Mouse (Mus musculus) cerebellum, postnatal 10 days (tissue): ENCODE data around the gene Vstm5.

Experiments used
- DNase-seq, 2 experiments: peaks; one replicate each; pipeline ENCODE4 v3.0.0; 2021; ENCODE audit warnings: mixed read lengths in 2 of 2

Vstm5 gene

DNA sequence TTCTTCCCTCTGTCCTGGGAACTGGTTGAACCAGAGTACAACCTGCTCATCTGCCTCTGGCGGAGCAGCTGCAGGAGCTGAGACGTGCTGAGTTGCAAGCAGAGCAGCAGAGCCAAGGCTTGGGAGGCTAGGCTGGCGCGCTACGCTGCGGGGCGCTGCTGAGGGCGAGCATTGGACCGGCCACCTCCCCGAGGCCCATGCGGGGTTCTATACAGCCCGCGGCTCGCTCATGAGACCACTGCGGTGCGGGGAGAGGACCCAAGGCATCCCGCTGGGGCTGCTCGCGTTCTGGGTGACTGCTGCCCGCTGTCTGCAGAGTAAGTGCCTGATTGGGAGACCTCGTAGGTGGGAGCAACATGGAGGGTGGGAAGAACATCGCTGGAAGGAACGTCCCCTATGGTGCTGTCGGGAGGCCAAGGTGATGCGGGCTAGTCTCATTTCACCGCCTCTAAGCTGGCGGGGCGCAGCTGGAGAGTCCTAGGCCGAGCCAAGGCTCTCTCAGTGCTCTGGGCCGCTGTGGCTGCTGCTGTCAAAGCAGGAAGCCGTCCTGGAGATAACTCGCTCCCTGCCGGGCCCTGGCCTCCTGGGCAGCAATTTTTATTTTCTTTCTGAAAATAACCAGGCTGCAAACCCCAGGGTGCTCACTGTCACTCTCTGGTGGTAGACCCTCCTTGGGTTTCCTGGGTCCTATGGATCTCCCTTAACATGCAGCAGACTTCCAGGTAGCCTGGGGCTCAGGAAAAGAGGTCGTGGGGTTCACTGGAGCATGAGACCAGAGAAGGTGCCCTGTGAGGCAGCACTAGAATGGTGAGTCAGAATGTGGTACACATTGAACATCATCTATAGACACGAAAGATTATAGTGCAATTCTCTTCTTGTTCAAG lies at the start of gene Vstm5:
Vstm5 (plus strand) TSS at position 4 of the 884 bp plus-strand sequence.
- DNase-seq: peak; percentile 30 to 37

DNA sequence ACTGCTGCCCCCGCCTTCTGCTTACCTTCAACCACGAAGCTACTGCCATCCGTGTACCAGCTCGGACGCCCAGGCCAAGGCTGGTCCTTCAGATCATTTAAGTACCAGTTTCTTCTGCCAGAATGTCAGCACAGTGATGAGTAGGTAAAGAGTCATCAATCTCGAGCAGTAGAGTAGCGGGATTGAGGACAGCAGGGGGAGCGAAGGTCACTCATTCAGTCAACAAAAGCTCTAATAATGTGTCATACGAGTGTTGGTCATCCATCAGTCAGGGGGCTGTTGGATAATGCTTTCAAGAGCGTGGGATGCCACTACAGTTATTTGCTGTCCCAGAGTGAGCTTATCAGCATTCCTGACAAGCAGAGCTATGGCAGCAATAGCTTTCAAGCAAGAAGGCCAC lies 44.0 kb upstream of the Vstm5 start:
- peak; percentile 7 to 13 for DNase-seq

DNA sequence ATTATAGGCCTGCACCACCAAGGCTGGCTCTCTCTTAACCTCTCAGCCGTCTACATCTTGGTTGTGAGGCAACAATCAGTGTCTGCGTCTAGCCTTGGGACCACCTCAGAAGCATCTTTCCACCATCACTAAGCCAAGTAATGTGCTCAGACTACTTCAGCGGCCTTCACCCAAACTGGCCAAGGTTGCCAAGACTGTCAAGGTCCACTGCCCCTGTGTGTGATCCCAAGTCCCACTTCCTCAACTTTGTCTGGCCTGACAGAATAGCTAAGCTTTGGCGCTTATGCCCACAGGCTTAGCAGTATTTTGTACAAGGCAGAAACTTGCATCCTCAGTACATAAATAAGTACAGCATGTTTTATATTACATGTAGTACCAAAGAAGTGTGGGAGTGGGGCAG lies 32.2 kb upstream of the Vstm5 start:
- no peak for DNase-seq

DNA sequence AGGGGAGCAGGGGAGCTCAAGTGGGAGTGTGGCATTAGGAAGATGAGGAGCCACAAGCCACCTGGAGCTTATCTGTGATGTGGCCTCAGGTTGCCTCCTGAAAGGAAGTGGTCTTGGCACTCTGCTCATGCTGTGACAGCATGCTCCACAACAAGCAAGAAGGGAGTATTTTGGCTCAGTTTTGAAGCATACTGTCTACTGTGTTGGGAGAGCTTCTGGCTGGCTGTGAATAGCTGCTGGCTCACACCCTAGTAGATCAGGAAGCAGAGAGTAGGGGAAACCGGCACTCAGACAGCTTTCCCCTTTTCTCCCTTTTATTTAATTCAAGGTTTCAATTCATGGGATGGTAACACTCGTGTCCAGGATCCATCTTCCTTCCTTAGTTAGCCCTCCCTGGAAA lies 29.5 kb upstream of the Vstm5 start:
- DNase-seq: peak in 1 of 2 experiments; percentile 9

DNA sequence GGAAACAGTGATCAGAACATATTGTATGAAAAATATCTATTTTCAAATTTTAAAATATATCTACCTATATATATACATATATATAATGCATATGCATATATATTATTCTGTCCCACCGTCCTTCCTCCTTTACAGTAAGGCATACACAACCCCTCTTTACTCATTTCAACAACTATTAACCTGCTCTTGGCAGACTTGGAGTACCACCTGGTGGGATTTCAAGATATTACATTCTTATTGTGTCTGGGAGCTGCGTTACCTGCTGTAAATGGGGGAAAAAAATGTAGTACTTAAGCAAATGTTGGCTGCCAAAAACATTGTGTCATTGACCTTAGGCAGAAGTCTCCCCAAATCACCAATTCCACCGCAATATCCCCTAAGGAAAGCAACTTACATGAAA lies 27.0 kb upstream of the Vstm5 start:
- DNase-seq: peak; percentile 60 to 78

DNA sequence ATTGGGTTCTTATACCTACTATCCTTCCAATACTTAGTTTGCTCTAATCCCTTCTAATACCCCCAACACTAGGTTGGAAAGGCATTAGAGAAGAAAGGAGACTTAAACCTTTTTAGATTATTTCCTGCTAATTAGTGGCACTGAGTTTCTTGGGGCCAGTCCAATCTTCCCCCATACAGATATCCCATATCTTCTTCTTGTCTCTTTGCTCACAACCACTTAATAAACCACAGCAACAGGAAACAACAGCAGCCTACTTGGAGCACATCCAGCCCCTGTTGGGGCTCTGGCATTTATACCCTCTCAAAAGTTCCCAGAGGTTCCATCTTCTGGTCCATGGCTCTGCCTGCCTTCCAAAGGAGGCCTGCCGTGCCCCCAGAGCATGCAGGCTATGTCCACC lies 25.1 kb upstream of the Vstm5 start:
- DNase-seq: no peak

DNA sequence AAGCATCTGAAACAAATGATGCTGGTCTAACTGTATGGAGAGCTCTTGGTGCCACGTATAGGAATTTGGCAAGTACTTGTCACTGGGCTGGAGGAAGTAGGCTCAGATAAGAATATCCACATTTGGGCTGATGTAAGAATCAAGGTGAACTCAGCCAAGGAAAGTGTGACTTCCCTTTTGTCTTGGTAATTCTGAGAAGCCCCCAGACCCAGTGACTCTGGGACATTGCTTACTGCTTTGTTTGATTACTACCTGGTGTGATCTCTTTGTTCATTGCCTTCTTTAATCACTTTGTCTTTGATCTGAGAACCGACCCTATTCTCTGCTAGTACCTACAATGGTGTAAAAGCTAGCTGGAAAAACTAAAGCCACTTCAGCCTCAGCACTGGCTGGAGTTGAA lies 13.9 kb upstream of the Vstm5 start:
- DNase-seq: no peak

DNA sequence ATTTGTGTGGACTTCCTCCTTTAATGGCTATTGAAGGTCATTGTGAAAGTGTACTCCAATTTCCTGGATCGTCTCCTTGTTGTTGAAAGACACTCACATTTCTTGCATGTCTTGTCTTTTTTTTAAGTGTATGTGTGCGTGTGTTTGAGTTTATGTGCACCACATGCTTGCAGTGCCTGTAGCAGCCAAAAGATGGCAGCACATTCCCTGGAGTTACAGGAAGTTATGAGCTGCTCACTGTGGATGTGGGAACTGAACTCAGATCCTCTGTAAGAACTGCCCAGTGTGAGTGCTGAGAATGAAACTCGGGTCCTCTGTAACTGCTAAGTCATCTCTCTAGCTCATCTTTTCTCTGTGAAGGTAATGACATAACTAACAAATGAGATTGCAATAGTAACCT lies 6.4 kb upstream of the Vstm5 start:
- DNase-seq: no peak

DNA sequence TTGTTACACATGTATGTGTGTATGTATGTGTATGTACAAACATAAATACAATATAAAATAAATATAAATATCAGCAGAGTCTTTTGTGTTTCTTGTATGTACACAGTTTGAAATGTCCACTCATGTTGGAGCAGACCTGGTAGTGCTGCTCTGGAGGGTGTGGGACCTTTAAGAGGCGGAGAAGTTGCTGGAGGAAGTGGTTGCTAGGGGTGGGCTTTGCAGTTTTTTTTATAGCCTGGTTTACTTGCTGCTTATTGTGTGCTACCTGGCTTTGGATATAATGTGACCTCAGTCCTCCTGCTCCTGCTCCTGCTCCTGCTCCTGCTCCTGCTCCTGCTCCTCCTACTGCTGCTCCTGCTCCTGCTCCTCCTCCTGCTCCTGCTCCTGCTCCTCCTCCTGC lies 5.2 kb upstream of the Vstm5 start:
- no peak for DNase-seq

DNA sequence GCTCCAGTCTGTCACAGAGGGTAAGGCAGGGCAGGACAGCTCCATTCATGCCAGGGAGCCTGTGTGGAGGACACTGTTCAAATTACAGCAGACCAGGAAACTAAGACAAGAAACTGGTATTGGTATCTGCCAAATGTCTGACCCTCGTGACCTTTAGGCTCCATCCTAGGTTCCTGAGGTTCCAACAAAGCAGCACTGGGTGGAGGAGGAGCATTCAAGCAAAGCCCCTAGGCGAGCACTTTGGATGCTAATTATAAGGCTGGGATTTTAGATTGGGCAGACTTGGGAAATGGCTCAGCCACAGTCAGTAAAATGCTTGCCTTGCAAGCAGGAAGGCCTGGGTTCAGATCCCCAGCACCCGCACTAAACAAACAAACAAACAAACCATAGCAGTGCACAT lies 2.9 kb upstream of the Vstm5 start:
- no peak for DNase-seq

DNA sequence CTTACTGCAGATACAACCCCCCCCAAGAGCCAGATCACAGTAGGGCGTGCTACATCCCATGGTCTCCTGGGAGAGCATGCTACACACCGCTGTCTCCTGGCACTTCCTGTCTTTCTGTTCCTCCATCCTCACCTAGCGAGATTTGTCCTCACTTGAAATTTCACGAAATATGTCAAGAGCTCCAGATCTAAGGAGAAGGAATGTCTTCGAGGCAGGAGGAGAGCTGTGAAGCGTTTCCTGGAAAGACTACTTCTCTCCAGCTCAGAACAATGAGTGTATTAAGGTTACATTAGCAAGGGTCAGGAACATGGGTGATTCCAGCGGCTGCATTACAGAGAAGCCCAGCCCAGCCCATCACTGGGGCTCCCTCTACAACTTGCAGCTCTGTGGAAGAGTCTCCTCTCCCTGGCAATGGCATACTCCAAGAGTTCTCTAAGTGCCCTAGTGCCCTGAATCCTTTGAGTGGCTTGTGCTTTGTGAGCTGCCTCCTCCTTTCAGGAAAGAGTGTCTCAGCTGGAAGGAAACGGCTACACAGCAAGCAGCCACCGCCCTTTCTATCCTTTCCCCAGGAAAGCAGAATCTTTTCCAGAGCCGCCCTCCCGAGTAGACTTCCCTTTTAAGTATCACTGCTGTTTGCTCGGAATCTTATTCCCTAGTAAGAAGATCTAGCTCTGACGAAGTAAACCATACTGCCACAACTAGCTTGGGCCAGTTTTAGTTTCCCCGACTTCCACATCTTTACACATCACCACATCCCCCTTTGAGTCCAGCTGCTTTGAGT lies 1.1 kb upstream of the Vstm5 start:
- DNase-seq: no peak

DNA sequence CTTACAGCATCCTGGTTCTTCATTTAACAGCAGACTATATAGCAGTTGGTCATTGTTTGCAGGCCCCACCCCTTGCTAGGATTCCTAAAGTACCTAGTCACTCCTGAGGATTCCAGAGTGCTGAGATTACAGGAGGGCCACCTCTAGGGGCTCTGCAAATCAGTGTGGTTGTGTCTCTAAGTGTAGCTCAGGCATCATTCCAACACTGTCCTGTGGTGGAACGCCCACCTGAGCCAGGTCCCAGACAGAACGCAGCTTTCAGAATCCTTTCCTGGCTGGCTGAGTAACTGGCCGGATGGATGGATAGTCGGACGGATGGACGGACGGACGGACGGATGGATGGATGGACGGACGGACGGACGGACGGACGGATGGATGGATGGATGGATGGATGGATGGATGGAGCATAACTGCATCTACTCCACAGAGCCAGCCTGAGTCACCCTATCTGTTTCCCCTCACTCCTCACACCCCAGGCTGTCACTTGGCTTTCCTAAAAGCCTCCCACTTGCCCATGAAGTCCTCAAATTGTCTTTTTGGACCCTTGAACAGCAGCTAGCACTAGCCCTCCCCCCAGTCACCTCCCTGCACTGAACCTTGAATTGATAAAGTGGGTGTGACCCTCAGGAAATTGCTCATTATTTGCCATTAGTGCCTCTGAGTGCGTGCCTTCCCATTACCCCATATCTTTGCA lies 401 bp upstream of the Vstm5 start:
- DNase-seq: no peak

DNA sequence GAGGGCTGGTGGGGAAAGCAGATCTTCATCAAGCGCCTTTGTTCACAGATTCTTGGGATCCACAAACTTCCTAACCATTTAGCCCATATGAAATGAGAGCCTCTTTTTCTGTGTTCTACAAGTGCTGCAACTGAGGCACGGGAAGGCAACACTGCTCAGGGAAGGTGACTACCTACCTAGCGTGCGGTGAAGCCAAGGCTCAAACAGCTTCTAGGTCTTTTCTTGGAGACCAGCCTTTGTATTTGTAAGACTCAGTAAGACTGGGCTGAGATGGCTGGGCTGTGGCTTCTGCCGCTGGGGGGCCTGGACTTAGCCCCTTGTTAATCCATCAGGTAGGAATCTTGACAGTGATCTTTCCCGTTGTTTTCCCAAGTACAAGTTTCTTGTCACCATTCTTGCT lies 1.2 kb downstream of the Vstm5 start:
- no peak for DNase-seq

DNA sequence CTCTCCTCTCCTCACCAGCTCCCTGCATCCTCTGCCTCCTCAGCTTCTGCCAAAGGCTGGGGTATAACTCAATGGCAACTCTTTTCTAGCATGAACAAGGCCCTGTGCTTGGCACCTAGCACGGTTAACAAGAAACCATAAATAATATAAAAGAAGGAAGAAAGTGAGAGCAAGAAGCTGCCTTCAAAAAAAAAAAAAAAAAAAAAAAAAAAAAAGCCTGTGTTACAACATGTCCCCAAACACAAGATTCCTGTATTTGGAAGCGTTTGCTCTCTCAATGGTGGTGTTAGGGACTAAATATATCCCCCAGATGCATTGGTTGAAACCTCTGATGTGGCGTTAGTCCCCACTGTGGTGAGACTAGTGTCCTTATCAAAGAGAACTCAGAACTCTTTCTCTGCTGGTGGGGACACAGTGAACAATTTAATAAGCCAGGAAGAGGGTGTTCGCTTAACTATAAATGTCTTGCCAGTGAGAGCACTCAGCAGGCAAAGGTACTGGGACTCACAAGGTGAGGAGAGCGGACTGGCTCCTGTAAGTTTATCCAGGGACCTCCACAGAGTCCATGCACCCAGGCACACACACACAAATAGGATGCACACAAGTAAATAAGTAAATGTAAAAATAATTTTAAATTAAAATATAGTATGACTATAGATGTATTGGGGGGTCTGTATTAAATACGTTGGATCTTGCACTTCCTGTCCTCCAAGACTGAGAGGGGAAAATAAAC lies 2.2 kb downstream of the Vstm5 start:
- no peak for DNase-seq

DNA sequence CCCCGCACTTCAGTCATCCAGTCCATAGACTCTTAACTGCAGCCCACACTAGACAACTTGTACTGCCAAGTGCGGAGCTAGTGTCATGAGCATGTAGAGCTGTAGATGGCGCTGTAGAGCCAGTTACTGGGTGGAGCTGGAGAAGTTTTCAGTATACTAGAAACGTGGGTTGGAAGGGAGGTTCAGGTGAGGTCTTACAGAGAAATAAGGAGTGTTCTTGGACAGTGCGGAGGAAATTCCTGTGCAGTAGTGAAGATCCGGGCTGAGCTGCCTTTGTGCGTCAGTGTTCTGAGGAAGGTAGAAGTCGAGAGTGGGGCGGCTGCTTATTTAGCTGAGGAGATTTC lies 2.7 kb downstream of the Vstm5 start:
- peak; percentile 53 to 67 for DNase-seq

DNA sequence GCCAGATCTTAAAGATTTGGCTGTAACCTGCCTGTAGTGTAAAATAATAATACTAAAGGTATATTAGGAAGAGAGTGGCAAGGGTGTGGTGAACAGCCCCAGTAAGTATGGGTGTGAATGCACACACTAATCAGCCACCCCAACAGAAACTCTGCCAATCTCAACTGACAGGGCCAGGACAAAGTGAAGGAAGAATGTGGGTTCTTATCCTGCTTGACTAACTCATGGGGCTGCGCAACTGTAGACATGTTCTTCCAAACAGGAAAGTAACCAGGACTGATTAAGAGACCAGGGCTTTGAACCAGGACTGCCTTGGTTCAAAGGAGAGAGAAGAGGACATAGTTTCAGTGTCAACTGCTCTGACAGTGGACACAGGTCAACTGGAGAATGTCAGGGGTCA lies 3.3 kb downstream of the Vstm5 start:
- no peak for DNase-seq

DNA sequence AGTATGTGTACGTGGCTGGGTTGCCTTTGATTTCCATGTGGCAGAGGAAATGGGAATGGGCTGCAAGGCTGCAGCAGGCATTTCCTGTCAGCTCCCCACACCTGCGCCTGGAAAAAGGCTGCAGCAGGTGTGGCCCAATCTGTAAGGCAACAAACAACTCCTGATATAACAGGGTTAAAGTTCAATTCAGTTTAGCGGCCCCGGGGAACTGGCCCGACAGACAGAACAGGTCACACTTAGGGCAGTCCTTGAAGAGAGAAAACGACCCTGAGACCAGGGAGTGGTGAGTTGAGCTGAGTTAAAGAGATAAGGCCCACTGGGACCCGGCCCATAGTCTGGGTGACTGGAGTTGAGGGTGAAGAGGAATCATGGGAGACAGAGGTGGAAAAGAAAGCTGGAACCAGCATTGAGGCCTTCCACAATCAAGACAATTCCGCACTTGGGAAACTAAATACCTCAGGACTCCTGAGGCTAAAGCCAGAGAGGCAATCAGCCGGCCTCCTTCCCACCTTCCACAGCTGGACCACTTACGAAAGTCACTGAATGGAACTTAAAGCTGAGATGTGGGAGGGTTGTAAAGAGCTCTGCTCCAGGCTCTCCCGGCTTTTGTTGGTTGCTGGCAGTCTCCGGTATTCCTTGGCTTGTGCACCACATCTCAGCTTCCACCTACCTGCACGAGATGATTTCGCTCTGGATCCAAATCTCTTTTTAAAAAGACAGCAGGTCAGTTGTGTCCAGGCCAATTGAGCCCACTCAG lies 6.7 kb downstream of the Vstm5 start:
- no peak for DNase-seq

DNA sequence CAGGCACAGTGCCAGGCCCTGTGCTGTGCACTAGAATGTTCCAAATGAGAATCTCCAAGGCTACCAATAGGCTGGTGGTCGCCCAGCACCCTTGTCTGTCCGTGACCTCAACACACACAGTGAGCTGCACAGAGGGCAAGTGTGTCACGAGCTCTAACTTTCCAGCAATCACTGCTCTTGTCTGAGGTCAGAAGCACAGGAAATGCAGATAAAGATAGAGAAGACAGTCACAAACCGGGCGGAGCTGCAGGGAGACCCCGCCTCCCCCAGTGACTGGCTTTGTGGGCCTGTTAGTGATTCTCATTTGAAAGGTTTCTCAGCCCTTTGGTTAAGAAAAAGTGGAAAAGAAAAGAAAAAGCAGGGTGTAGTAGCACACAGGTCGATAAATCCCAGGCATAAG lies 11.5 kb downstream of the Vstm5 start:
- DNase-seq: peak; percentile 18 to 19

DNA sequence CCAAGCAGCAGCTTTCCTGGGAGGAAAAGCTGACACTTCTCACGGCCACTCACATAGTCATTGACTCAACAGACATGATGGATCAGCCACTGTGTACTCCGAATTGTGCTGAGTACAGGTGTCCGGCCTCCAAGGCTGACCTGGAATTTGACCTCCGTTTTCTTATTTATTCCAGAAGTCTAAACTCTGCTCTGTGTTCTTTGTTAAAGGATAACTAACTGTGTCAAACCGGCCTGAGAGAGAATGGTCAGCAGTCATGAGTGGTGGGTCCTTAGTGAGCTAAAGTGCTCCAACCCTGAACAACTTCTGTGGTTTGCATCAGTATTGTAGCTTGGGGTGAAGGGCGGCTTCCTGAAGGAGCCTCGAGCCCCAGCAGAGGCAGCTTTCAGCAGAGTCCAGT lies 13.4 kb downstream of the Vstm5 start:
- DNase-seq: no peak

DNA sequence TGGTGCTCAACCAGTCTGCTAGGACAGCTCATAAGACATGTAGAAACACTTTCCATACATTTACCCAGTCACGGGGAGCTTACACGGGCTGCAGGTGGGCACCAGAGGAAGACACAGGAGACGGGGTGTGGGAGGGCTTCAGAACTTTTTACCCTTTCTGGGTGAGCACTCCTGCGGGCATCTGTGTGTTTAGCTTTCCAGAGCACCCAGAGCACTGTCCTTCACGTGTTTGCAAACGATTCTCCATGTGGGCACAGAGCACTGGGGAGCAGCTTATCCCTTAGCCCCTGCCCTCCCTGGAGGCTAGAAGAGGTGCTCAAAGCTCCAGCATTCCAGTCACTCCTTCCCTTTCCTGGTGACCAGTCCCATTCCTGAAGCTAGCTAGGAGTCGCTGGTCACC lies 15.7 kb downstream of the Vstm5 start:
- no peak for DNase-seq

DNA sequence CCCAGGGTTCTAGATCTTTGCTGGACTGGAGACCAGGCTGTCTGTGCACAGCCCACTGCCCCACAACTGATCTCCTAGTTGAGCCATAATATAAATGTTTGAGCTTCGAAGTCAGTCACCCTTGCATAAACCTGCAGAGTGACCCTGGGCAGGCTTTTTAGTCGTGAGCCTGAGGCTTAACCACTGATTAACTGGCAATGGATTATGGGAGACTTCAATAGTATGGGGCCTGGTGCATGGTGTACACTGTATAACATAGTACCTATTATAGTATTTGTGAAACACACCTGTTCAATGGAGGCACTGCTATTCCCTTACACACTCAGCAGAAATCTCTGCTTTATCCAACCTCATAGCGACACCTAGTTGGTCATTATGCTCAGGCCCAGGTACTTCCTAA lies 17.4 kb downstream of the Vstm5 start:
- DNase-seq: no peak

DNA sequence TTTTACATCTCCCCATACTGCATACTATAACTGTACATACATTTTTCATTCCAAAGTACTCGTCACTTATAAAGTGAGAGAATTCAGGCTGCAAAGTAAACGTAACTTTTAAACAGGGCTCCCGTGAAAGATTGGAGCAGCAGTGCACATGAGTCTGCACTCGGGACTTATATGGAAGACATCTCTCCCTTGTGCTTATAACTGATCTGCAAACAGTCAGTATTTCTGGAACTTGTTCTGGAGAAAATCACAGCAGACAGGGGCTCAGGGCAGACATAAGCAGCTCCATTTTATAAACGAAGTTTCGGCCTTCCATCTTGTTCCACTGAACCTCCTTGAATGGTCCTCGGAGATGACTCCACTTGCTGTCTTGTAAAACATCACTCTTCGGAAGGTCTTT lies 23.1 kb downstream of the Vstm5 start:
- DNase-seq: no peak
